Mouse (Mus musculus) gastrocnemius, postnatal 4 days (tissue): ENCODE data around the gene Lmnb2. TPM values are rescaled to one million over a fixed set of nuclear protein-coding genes. Genes with fewer than 3 reads are reported as not detected.
A peak's percentile ranks its signal among the peaks of the same experiment; 100 is the strongest.

ENCODE experiments used
- DNase-seq, 2 experiments: peaks; one replicate each; pipeline ENCODE4 v3.0.0; 2021 to 2022; ENCODE audit warnings: low spot score in 2 of 2, mixed read lengths in 2 of 2
- total RNA-seq, 2 experiments: library from RNA; stranded (reverse); gene quantifications; 2 replicates each; pipeline ENCODE4 v1.2.3; 2021

Lmnb2 gene
- total RNA-seq, 2 experiments from 2014 or later, result 46.8 to 50.5 TPM

GRCm38 (mm10) chr10:80947802-80948201 is 29.8 kb upstream of the Lmnb2 start:
- DNase-seq, result no peak

DNA sequence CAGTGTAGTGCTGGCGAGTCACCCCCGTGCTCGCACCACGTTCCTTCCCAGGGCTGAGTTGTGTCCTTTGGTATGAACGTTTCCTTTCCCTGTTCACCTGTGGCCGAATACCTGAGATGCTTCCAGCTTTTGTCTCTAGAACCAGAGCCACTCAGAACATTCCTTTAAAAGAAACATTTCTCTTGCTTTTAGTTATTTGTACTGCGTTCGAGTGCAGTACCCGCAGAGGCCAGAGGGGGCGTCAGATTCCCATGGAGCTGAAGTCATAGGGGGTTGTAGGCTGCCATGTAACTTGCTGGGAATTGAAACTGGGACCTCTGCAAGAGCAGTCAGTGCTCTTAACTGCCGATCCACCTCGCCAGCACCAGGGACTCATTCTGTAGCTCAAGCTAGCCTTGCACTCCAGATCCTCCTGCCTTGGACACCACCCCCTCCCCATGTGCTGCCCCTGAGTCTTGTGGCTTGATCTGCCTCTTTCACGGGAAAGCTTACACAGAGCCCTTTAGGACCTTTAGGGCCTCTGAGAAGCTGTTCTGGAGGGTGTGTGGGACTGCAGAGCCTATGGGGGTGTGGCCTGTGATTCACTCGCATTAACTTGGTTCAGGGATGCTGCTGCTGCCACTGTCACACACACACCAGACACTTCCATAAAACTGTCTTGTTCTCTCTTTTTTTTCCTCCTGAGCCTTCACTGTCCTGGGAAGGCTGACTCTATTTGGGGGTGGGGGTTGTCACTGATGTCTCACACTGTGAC is 28.8 kb upstream of the Lmnb2 start:
- DNase-seq, result no peak

GRCm38 (mm10) chr10:80944231-80944630 is 26.2 kb upstream of the Lmnb2 start:
- no peak for DNase-seq

- no peak for DNase-seq
Measured at GRCm38 (mm10) chr10:80943701-80944100, 25.7 kb upstream of the Lmnb2 start.

DNA sequence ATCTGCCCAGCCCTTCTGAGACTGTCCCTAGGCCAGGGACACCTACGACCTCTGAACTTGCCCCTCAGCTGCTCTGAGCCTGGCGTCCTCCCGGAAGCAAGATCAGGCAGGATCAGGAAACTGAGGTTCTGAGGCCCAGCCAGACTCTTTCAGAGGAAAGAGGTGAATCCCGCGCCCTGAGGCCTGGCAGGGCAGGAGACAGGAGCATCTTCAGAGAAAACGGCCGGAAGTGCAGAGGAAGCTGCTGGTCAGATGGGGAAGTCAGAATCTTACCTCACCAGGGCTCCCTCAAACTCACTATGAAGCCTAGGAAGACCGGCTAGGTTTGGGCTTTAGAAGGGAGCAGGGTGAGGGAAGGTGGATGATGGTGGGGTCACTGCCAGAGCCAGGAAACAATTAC is 24.9 kb upstream of the Lmnb2 start:
- no peak for DNase-seq

DNA sequence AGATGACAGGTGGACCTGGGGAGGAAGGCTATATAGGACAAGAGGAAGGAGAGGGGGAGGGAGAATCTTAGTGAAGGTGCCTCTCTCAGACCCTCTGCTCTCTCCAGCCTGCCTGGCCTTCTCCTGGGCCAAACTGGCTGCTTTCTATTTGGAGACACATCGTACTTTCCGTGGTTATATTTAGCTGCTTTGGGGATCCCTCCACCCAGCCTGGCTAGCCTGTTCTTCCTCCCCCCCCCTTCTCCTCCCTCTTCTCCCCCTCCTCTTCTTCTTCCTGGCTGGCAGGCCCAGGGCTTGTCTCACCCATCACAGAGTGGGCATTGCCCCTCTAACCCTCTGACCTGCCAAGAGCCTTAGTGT is 22.9 kb upstream of the Lmnb2 start:
- no peak for DNase-seq

DNA sequence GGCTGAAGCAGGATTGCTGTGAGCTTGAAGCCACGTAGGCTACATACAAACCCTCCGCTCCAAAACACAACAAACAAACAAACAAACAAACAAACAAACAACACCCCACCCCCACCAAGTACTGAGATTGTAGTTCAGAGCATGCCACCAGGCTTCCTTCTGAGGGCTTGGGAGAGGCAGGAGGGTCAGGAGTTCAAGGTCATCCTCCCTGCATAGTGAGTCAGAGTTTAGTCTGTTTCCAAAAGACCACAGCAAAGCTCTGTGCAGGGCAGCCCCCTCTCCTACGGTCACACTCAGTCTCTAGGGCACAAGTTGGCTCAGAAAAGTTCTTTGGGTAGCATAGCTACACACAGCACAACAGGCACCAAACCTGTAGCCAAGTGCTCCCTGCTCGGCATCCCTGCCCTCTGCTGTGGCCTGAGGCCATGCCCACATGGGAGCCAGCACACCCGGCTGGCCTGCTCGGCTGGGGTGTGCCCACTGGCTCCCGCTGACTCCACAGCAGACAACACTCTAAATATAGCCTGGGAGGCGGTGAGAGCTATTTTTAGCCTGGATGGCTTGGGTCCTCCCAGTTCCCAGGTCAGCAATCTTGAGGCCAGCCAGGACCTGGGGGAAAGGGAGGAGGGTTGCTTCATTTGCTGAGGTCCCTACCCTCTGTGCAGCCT is 22.4 kb upstream of the Lmnb2 start:
- DNase-seq, result peak in 1 of 2 experiments; percentile 56

GRCm38 (mm10) chr10:80939671-80940070 is 21.6 kb upstream of the Lmnb2 start:
- DNase-seq, result peak in 1 of 2 experiments; percentile 79

DNA sequence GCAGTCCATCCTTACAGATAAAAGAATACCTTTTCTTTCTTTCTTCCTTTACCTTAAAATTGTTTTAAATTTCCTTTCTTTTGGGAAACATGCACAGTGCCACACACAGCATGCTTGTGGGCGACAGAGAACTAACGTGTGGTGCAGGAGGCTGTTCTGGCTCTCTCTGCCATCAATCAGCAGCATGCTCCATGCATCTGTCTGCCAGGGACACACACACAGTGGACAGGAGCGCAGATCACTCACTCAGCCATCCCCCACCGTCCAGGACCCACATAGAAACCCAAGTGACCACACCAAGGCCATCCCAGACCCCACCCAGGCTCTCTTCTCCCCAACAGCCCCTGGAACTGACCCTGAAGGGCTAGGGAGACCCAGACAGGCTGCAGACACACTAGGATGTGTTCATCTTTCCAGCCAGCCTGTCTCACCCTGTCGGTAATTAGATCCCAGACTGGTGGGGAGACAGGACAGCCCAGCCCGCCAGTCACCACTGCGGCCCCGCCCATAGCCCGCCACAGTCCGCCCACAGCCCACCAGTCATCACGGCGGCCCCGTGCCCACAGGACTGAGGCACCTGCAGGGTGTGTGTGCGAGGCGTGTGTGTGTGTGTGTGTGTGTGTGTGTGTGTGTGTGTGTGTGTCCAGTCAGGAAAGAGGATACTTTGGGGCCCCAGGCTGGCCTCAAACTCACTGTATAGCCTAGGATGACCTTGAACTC is 20.9 kb upstream of the Lmnb2 start:
- DNase-seq, result peak in 1 of 2 experiments; percentile 39

DNA sequence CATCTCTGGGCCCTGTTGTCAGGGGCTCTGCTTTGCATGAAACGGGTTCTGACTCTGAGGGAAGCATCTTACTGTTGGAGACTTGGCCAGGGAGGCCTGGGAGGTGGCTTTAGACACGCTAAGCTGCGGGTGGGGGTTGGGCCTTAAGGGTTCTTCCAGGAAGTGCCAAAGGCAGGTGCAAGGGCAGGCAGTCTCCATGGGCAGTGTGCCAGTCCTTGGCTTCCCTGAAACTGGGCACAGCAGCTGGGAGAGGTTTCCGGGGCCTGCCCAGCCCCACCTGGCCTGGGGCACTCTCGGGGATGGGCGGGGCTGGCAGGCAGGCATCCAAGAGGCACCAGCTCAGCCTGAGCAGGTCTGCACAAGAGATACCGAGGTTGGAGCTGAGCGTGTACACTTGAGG is 19.6 kb upstream of the Lmnb2 start:
- DNase-seq, result peak in 1 of 2 experiments; percentile 54

GRCm38 (mm10) chr10:80936810-80937164 is 18.7 kb upstream of the Lmnb2 start:
- DNase-seq, result no peak

GRCm38 (mm10) chr10:80936135-80936809 is 18.2 kb upstream of the Lmnb2 start:
- peak in 1 of 2 experiments; percentile 77 for DNase-seq

DNA sequence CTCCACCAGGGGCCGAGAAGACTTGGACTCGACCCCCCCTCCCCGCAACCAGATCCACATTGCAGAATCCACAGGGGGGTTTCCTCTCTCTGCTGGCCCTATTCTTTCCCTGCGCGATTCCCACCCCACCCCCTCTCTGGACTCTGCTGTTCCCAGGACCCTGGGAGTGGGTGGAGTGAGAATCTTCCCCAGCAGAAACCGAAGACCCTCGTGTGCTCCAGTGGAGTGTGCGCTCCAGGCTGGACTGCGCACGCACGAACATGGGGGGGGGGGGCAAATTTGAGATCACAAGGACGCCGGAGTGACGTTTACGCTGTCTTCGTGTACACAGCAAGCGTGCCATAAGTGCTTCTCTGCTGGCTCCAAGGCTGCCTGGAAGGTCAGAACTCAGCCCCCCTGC is 17.7 kb upstream of the Lmnb2 start:
- no peak for DNase-seq

DNA sequence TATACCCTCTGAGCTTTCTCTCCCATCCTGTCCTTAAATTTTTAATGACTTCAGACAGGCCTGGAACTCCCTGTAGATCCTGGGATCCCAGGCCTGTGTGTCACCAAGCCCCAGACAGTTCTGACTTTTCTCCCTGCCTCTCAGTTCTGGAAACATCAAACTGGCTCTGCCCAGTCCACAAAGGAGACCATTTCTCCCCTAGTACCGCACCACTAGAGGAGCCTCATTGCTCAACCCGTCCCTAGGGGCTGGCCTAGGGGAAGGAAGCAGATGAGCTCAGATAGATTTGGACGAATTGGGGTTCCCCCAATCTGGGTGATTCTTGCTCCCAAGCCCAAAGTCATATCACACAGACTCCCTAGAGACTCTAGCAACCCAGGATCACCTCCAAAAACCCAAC is 17.2 kb upstream of the Lmnb2 start:
- no peak for DNase-seq

DNA sequence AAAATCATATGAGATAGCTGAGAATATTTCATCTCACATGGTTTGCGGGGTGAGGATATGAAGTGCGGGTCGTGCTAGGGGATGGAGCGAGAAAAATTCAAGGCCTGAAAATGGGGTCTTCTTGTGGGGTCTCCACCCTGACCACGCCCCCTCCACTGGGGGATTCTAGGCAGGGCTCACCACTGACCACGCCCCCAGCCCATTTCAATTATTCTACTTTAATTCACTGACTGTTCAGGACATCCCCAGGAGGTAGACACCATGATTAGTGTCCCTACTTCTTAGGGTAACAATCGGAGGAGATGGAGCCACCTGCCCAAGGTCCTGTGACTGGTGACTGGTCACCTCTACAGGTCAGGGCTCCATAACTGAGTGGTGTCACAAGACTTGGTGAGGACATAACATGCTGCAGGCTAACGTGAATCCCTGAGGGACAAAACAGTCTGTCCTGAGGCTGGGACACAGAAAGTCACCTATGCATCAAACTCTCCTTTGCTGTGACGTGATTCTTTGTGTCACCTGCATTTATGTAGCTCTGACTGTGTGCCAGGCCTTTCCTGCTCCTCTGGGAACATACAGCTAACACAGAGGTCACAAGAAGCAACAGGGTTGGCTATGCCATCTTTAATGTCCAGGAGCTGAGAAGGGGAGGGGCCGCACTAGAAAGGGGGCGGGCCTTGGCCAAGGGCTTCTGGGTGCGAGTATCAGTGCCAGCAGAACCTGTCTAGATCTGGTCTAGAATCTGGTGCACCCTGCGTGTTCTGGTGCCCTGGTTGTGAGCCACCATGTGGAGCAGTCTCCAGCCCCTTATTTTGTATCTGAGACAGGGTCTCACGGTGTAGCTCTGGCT is 16.3 kb upstream of the Lmnb2 start:
- DNase-seq, result no peak

DNA sequence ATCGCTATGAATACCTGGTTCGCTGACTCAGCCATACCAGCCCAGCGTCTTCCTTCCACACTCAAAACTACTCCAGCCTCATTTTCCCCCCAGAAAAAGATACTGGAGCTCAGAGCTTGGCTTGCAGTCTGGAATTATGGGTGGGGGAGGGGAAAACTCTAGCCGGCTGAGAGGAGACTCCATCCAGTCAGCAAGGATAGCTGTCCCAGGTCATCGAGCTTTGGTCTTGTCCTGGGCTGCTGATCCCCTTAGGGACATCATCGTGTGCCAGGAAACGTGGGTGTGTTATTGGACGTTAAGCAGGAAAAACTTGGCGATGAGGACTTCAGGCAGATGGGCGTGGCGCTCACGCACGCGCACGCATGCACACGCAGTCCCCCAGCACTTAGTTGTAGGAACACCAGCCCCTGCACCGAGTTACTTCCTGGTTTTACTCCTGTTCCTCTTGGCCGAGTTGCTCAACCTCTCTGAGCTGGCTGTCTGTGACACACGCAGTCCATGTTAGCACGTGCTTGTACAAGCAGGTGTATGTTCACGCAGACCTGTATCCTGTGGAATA is 15.5 kb upstream of the Lmnb2 start:
- no peak for DNase-seq

DNA sequence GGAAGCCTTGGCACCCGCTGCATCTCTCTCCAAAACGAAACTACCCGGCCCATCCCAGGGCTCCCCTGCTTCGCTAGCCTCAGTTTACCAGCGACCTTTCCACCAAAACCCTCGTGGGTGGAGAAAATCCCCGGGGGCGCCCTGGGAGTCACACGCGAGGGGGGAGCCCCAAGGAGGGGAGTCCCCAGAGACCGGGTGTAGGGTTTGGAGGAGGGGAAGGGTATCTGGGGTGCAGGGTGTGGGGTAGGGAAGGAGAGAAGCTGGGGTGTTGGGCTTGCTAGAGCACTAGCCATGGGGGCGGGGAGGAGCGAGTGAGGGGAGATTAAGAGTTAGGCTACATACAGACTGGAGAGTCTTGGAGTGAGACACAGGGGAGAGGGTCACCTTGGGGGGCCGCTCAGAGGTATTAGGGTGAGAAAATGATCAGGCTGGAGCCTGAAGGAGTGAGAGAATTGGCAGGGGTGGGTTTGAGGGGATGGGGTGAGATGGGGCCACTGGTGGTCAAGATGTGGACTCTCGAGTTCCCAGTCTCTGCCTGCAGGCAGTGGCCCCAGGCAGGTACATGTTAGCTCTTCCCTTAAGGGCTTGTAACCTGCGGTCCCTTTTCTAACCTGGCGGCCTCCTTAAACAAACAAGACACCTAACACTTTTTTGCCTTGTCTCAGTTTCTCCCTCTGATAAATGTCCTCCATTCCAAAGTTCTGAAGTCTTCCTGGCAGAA is 14.8 kb upstream of the Lmnb2 start:
- no peak for DNase-seq

- no peak for DNase-seq
Measured at GRCm38 (mm10) chr10:80932206-80932605, 14.2 kb upstream of the Lmnb2 start.

GRCm38 (mm10) chr10:80931695-80932094 is 13.7 kb upstream of the Lmnb2 start:
- no peak for DNase-seq

DNA sequence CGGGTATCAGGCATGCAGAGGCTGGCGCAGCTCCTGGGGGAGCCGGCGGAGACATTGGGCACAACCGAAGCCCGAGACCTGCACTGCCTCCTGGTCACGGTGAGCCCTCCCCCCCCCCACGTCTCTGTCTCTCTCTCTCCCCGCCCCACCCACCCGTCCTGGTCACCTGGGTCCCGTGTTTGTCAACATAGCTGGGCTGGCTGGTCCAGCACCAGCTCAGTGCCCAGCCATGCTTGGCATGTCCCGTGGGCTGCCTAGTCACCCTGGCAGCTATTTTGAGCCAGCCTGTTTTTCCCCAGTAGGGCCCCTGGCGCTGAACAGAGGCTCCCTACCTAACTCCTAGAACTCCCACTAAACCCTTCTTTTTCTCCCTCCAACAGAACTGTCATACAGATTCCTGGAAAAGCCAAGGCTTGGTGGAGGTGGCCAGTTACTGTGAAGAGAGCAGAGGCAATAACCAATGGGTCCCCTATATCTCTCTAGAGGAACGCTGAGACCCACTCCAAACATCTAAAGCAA is 13.2 kb upstream of the Lmnb2 start:
- no peak for DNase-seq
